In genomic region chr2:179013891-179014593, GRCm38 (mm10) we compare ENCODE assay signal across 25 mouse cellular contexts.
DNase-seq lines count a peak whose midpoint lies in the region; ATAC-seq and TF ChIP-seq lines count a peak whose summit lies in the region.
"Had no signal": no experiment of that assay in that cellular context is flagged by ENCODE, and none has a peak within 500 bp of the region (broad histone marks: within the 10 kb centered on the region; RNA-seq: fewer than 3 reads in every experiment).

No protein-coding gene starts in this region.

- 40% methylated on average over 6 of the region's 6 CpGs for WGBS in kidney, embryonic 14.5 days
- WGBS in kidney, postnatal 0 days = 39% methylated on average over 6 of the region's 6 CpGs
- 89% methylated on average over 6 of the region's 6 CpGs for WGBS in midbrain, embryonic 16.5 days
- 87% methylated on average over 6 of the region's 6 CpGs for WGBS in midbrain, postnatal 0 days

- H3K4me1 ChIP-seq in kidney, embryonic 14.5 days (ENCODE audit: control insufficient read depth, insufficient read depth, low read length) = 0 out of 2 replicates have a peak, but pooled peaks cover 2% of the 10 kb centered on the region
- H3K4me1 ChIP-seq in kidney, postnatal 0 days (replicated peaks; ENCODE audit: insufficient read depth, low read length) = no peaks in the 10 kb centered on the region
- H3K4me1 ChIP-seq in midbrain, embryonic 16.5 days (ENCODE audit: control insufficient read depth, insufficient read depth, low read length) = peaks cover 4% of the 10 kb centered on the region; the same call in 1 of the 2 replicates
- H3K4me1 ChIP-seq in midbrain, postnatal 0 days (ENCODE audit: insufficient read depth, low read length) = no peaks in the 10 kb centered on the region; the same call in 1 of the 2 replicates
- H3K4me1 ChIP-seq: forebrain, embryonic 10.5 days; forebrain, embryonic 13.5 days; hindbrain, embryonic 13.5 days had no signal

- H3K9ac ChIP-seq in kidney, embryonic 14.5 days (ENCODE audit: low read depth, low read length) = no peak overlapping the region
- H3K9ac ChIP-seq in kidney, postnatal 0 days (ENCODE audit: low read depth, low read length) = no peak overlapping the region
- no peak overlapping the region for H3K9ac ChIP-seq in midbrain, embryonic 16.5 days (ENCODE audit: low read depth, low read length)
- H3K9ac ChIP-seq in midbrain, postnatal 0 days (replicated peaks; ENCODE audit: low read length, poor library complexity, severe bottlenecking) = no peak overlapping the region
- H3K9ac ChIP-seq: forebrain, embryonic 13.5 days; hindbrain, embryonic 13.5 days had no signal

- H3K4me2 ChIP-seq in kidney, embryonic 14.5 days (replicated peaks; ENCODE audit: low read depth, low read length) = no peak overlapping the region
- H3K4me2 ChIP-seq in kidney, postnatal 0 days (ENCODE audit: low read length) = no peak overlapping the region
- no peak overlapping the region for H3K4me2 ChIP-seq in midbrain, embryonic 16.5 days (ENCODE audit: low read length)
- H3K4me2 ChIP-seq in midbrain, postnatal 0 days (ENCODE audit: low read depth, low read length, poor library complexity, severe bottlenecking) = no peak overlapping the region
- H3K4me2 ChIP-seq: forebrain, embryonic 13.5 days; heart, embryonic 11.5 days; hindbrain, embryonic 13.5 days had no signal

- no peaks in the 10 kb centered on the region for H3K27me3 ChIP-seq in kidney, embryonic 14.5 days (ENCODE audit: control insufficient read depth, insufficient read depth, low read length)
- no peaks in the 10 kb centered on the region for H3K27me3 ChIP-seq in kidney, postnatal 0 days (ENCODE audit: insufficient read depth, low read length)
- no peaks in the 10 kb centered on the region for H3K27me3 ChIP-seq in midbrain, embryonic 16.5 days (ENCODE audit: control insufficient read depth, insufficient read depth, low read depth, low read length)
- no peaks in the 10 kb centered on the region; the same call in 1 of the 2 replicates for H3K27me3 ChIP-seq in midbrain, postnatal 0 days (ENCODE audit: insufficient read depth, low read length)
- H3K27me3 ChIP-seq: forebrain, embryonic 13.5 days; hindbrain, embryonic 13.5 days had no signal

- H3K9me3 ChIP-seq in kidney, embryonic 14.5 days (ENCODE audit: control insufficient read depth, low read length) = no peaks in the 10 kb centered on the region
- H3K9me3 ChIP-seq in kidney, postnatal 0 days (replicated peaks; ENCODE audit: low read length) = no peaks in the 10 kb centered on the region
- H3K9me3 ChIP-seq in midbrain, embryonic 16.5 days (replicated peaks; ENCODE audit: control insufficient read depth, low read length, poor library complexity, severe bottlenecking) = no peaks in the 10 kb centered on the region
- no peaks in the 10 kb centered on the region for H3K9me3 ChIP-seq in midbrain, postnatal 0 days (ENCODE audit: low read length)
- H3K9me3 ChIP-seq: forebrain, embryonic 10.5 days; forebrain, embryonic 13.5 days; hindbrain, embryonic 13.5 days had no signal

- no peak overlapping the region for H3K4me3 ChIP-seq in kidney, embryonic 14.5 days (ENCODE audit: low read length)
- no peak overlapping the region for H3K4me3 ChIP-seq in kidney, postnatal 0 days (replicated peaks; ENCODE audit: low read depth, low read length)
- H3K4me3 ChIP-seq in midbrain, embryonic 16.5 days (ENCODE audit: low read depth, low read length) = no peak overlapping the region
- no peak overlapping the region for H3K4me3 ChIP-seq in midbrain, postnatal 0 days (ENCODE audit: low read depth, low read length)
- H3K4me3 ChIP-seq: forebrain, embryonic 10.5 days; forebrain, embryonic 13.5 days; hindbrain, embryonic 10.5 days; hindbrain, embryonic 13.5 days had no signal

- peak; percentile 86 for ATAC-seq in kidney, embryonic 14.5 days (ENCODE audit: low FRiP score, low TSS enrichment)
- peak; percentile 80 for ATAC-seq in kidney, postnatal 0 days (replicated peaks; ENCODE audit: low FRiP score, low read depth)
- peak; percentile 30; the same call in 1 of the 2 replicates for ATAC-seq in midbrain, embryonic 16.5 days
- ATAC-seq in midbrain, postnatal 0 days (ENCODE audit: low FRiP score) = no peak
- ATAC-seq: activated CD4-positive, CD25-positive, alpha-beta regulatory T cell, adult 4 months; forebrain, embryonic 13.5 days; forebrain, embryonic 16.5 days; hindbrain, embryonic 16.5 days had no signal

- TF ChIP-seq CTCF in kidney, postnatal 0 days (IDR thresholded peaks at IDR 0.05; ENCODE audit: low read depth) = no peak
- no peak for TF ChIP-seq CTCF in midbrain, postnatal 0 days (IDR thresholded peaks at IDR 0.05)

- peak; percentile 16 for DNase-seq in embryo, embryonic 10.5 days (ENCODE audit: low spot score)
- no peak for DNase-seq in embryo, embryonic 11 days
- no peak for DNase-seq in kidney, adult 8-10 months
- peak; percentile 72 for DNase-seq in kidney, postnatal 0 days (ENCODE audit: low spot score)
- no peak for DNase-seq in kidney, postnatal 36 days
- DNase-seq in midbrain, postnatal 0 days (ENCODE audit: low spot score) = no peak
- DNase-seq: adrenal gland, adult 8-10 months; adrenal gland, postnatal 25 days; cerebellum, adult 11-12 months; cerebellum, adult 8-10 months; cerebellum, postnatal 10 days; cerebellum, postnatal 36 days; gastrocnemius, postnatal 10 days; gastrocnemius, postnatal 36 days; heart, postnatal 36 days had no signal

- H3K36me3 ChIP-seq in kidney, embryonic 14.5 days (ENCODE audit: control insufficient read depth, insufficient read depth, low read length) = no peaks in the 10 kb centered on the region
- no peaks in the 10 kb centered on the region for H3K36me3 ChIP-seq in kidney, postnatal 0 days (ENCODE audit: insufficient read depth, low read length)
- H3K36me3 ChIP-seq in midbrain, embryonic 16.5 days (ENCODE audit: control insufficient read depth, insufficient read depth, low read length) = no peaks in the 10 kb centered on the region
- H3K36me3 ChIP-seq in midbrain, postnatal 0 days (ENCODE audit: insufficient read depth, low read length) = no peaks in the 10 kb centered on the region
- H3K36me3 ChIP-seq: forebrain, embryonic 10.5 days; hindbrain, embryonic 10.5 days; hindbrain, embryonic 13.5 days had no signal

- H3K27ac ChIP-seq in kidney, embryonic 14.5 days (ENCODE audit: low read depth, low read length) = no peak overlapping the region
- H3K27ac ChIP-seq in kidney, postnatal 0 days = no peak overlapping the region
- no peak overlapping the region for H3K27ac ChIP-seq in midbrain, embryonic 16.5 days (ENCODE audit: low read length)
- H3K27ac ChIP-seq in midbrain, postnatal 0 days (ENCODE audit: low read depth, low read length) = no peak overlapping the region
- H3K27ac ChIP-seq: forebrain, embryonic 10.5 days; forebrain, embryonic 13.5 days; hindbrain, embryonic 10.5 days; hindbrain, embryonic 13.5 days had no signal

Comparison
In these comparisons a context has a peak if more than half of its experiments do, and no peak if none do; other contexts are left out.
1. DNase-seq: peak in embryo, embryonic 10.5 days (single experiment) and kidney, postnatal 0 days (single experiment); none in embryo, embryonic 11 days (single experiment), kidney, adult 8-10 months (0 of 2), kidney, postnatal 36 days (0 of 2) and midbrain, postnatal 0 days (single experiment).